In the genomic region with DNA sequence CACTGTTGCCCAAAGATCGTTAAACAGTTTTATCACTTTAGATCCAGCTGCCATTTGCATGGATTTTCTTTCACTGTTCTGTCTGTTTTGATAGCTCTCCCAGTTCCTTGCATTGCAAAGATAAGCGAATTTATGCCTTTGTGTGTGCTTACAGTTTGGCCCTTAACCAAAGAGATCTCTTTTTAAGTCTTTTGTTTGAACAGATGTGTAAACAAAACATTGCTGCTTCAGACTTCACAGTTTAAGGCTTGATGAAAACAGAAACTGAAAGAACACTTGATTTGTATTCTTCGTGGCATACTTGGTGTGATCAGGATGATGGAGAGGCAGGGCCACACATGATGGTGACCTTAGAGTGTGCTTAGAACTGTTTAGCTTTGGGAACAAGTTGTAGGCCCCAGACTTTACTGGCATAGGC, we compare ENCODE assay signal across 15 mouse cellular contexts.
A peak's percentile ranks its signal among the peaks of the same experiment; 100 is the strongest.
DNase-seq lines count a peak whose midpoint lies in the region; ATAC-seq and TF ChIP-seq lines count a peak whose summit lies in the region.
"Had no signal": no experiment of that assay in that cellular context is flagged by ENCODE, and none has a peak within 500 bp of the region (broad histone marks: within the 10 kb centered on the region; RNA-seq: fewer than 3 reads in every experiment).

No protein-coding gene starts in this region.

- H3K4me2 ChIP-seq in lung, postnatal 0 days (replicated peaks; ENCODE audit: low read depth, low read length): no peak overlapping the region
- H3K4me2 ChIP-seq in liver, embryonic 12.5 days: peak overlapping the region; percentile 30
- H3K4me2 ChIP-seq in stomach, embryonic 16.5 days (ENCODE audit: low read depth, low read length): no peak overlapping the region
- H3K4me2 ChIP-seq: embryonic facial prominence, embryonic 12.5 days; forebrain, embryonic 13.5 days; heart, embryonic 11.5 days; neural tube, embryonic 12.5 days had no signal

- no peaks in the 10 kb centered on the region for H3K36me3 ChIP-seq in lung, postnatal 0 days (ENCODE audit: insufficient read depth, low read length)
- H3K36me3 ChIP-seq in liver, embryonic 12.5 days: peaks cover 7% of the 10 kb centered on the region
- H3K36me3 ChIP-seq in stomach, embryonic 16.5 days (ENCODE audit: control insufficient read depth, insufficient read depth, low read length): peaks cover 6% of the 10 kb centered on the region; the same call in 1 of the 2 replicates

- H3K9ac ChIP-seq in lung, postnatal 0 days (replicated peaks; ENCODE audit: low read depth): no peak overlapping the region
- H3K9ac ChIP-seq in liver, embryonic 12.5 days: no peak overlapping the region
- no peak overlapping the region for H3K9ac ChIP-seq in stomach, embryonic 16.5 days (ENCODE audit: low read length)
- H3K9ac ChIP-seq: embryonic facial prominence, embryonic 12.5 days; forebrain, embryonic 13.5 days; neural tube, embryonic 12.5 days had no signal

- TF ChIP-seq POLR2A in brain, embryonic 14.5 days (IDR thresholded peaks at IDR 0.05; ENCODE audit: borderline replicate concordance, extremely low read depth, insufficient read depth, insufficient read length, poor library complexity, severe bottlenecking): no peak

- peak; percentile 51 for DNase-seq in lung, postnatal 0 days (ENCODE audit: low spot score)
- no peak for DNase-seq in lung, adult 18-20 months
- peak; percentile 43 for DNase-seq in brain, embryonic 14.5 days (ENCODE audit: low read depth)
- no peak for DNase-seq in left cerebral cortex, postnatal 10 days (ENCODE audit: extremely low spot score in 1 of 2, low spot score in 2 of 2)
- DNase-seq in left cerebral cortex, adult 8-10 months (ENCODE audit: low spot score in 2 of 2): no peak
- DNase-seq: cerebellum, adult 9-10 months; gastrocnemius, postnatal 14 days had no signal

- H3K4me3 ChIP-seq in lung, postnatal 0 days (ENCODE audit: low read depth, low read length): no peak overlapping the region
- H3K4me3 ChIP-seq in liver, embryonic 12.5 days: no peak overlapping the region
- H3K4me3 ChIP-seq in stomach, embryonic 16.5 days (replicated peaks; ENCODE audit: low read length): no peak overlapping the region
- H3K4me3 ChIP-seq: embryonic facial prominence, embryonic 12.5 days; forebrain, embryonic 13.5 days; hindbrain, embryonic 10.5 days; megakaryocyte, embryonic 14.5 days; neural tube, embryonic 12.5 days had no signal

- no peaks in the 10 kb centered on the region for H3K4me1 ChIP-seq in lung, postnatal 0 days (ENCODE audit: insufficient read depth, low read depth, low read length)
- H3K4me1 ChIP-seq in liver, embryonic 12.5 days: peaks cover 29% of the 10 kb centered on the region
- no peaks in the 10 kb centered on the region for H3K4me1 ChIP-seq in stomach, embryonic 16.5 days (ENCODE audit: control insufficient read depth, insufficient read depth, low read length)
- H3K4me1 ChIP-seq: embryonic facial prominence, embryonic 12.5 days; forebrain, embryonic 13.5 days; hindbrain, embryonic 10.5 days; neural tube, embryonic 12.5 days had no signal

- H3K27me3 ChIP-seq in lung, postnatal 0 days (replicated peaks; ENCODE audit: insufficient read depth, low read length): no peaks in the 10 kb centered on the region
- no peaks in the 10 kb centered on the region for H3K27me3 ChIP-seq in liver, embryonic 12.5 days (replicated peaks)
- no peaks in the 10 kb centered on the region for H3K27me3 ChIP-seq in stomach, embryonic 16.5 days (ENCODE audit: control insufficient read depth, insufficient read depth, low read length)
- H3K27me3 ChIP-seq: embryonic facial prominence, embryonic 12.5 days; forebrain, embryonic 13.5 days; megakaryocyte, embryonic 14.5 days; neural tube, embryonic 12.5 days had no signal

- 15% methylated on average over 3 of the region's 3 CpGs for WGBS in lung, postnatal 0 days
- 38% methylated on average over 3 of the region's 3 CpGs for WGBS in liver, embryonic 12.5 days (ENCODE audit: insufficient replicate concordance)
- WGBS in stomach, embryonic 16.5 days: 34% methylated on average over 3 of the region's 3 CpGs

- TF ChIP-seq EP300 in lung, postnatal 0 days (IDR thresholded peaks at IDR 0.05): no peak

- no peak overlapping the region; the same call in 1 of the 2 replicates for H3K27ac ChIP-seq in lung, postnatal 0 days (ENCODE audit: low read length)
- H3K27ac ChIP-seq in liver, embryonic 12.5 days: peak overlapping the region; percentile 67
- H3K27ac ChIP-seq in stomach, embryonic 16.5 days (ENCODE audit: low read length): peak overlapping the region; percentile 62
- H3K27ac ChIP-seq: embryonic facial prominence, embryonic 12.5 days; forebrain, embryonic 13.5 days; hindbrain, embryonic 10.5 days; neural tube, embryonic 12.5 days had no signal

- no peak for TF ChIP-seq CTCF in lung, postnatal 0 days (IDR thresholded peaks at IDR 0.05)
- no peak for TF ChIP-seq CTCF in brain, embryonic 14.5 days (IDR thresholded peaks at IDR 0.05; ENCODE audit: borderline replicate concordance, extremely low read depth, insufficient read depth, insufficient read length)

- H3K9me3 ChIP-seq in lung, postnatal 0 days (ENCODE audit: low read length): no peaks in the 10 kb centered on the region
- H3K9me3 ChIP-seq in liver, embryonic 12.5 days (replicated peaks): no peaks in the 10 kb centered on the region
- H3K9me3 ChIP-seq in stomach, embryonic 16.5 days (replicated peaks; ENCODE audit: control insufficient read depth, low read length): no peaks in the 10 kb centered on the region
- H3K9me3 ChIP-seq: embryonic facial prominence, embryonic 12.5 days; forebrain, embryonic 13.5 days; hindbrain, embryonic 10.5 days; megakaryocyte, embryonic 14.5 days; neural tube, embryonic 12.5 days had no signal

- intact Hi-C loops in left cerebral cortex, postnatal 10 days (cut with DNase I): no loop called here

- no peak for ATAC-seq in lung, postnatal 0 days
- peak; percentile 77 for ATAC-seq in liver, embryonic 12.5 days
- ATAC-seq in stomach, embryonic 16.5 days (ENCODE audit: insufficient read depth, low FRiP score): peak; percentile 62; the same call in 1 of the 2 replicates
- ATAC-seq: forebrain, embryonic 13.5 days had no signal

Comparison
In these comparisons a context has a peak if more than half of its experiments do, and no peak if none do; other contexts are left out.
1. DNase-seq: peak in lung, postnatal 0 days (single experiment) and brain, embryonic 14.5 days (single experiment); none in lung, adult 18-20 months (0 of 2), left cerebral cortex, postnatal 10 days (0 of 2) and left cerebral cortex, adult 8-10 months (0 of 2).